Mouse (Mus musculus) natural killer cell, adult 2 months (primary cell): ENCODE data around the gene Adh6b.
A peak's percentile ranks its signal among the peaks of the same experiment; 100 is the strongest.

ENCODE experiments used
- DNase-seq, 2 experiments: peaks; one replicate each; pipeline ENCODE4 v3.0.0; 2022; ENCODE audit warnings: low spot score in 2 of 2

The Adh6b gene

GRCm38 (mm10) chr3:138341471-138341870 lies at the start of gene Adh6b:
Gene Adh6b (plus strand): TSS chr3:138341775.
- no peak for DNase-seq

GRCm38 (mm10) chr3:138293298-138293895 lies 48.2 kb upstream of the Adh6b start:
- no peak for DNase-seq

GRCm38 (mm10) chr3:138300130-138300529 lies 41.4 kb upstream of the Adh6b start:
- DNase-seq = no peak

- no peak for DNase-seq
These were observed 38.9 kb upstream of the Adh6b start for GRCm38 (mm10) chr3:138302676-138303075.

GRCm38 (mm10) chr3:138303771-138304488 lies 37.6 kb upstream of the Adh6b start:
- DNase-seq = no peak

- no peak for DNase-seq
These were observed 37.1 kb upstream of the Adh6b start for GRCm38 (mm10) chr3:138304489-138304871.

- DNase-seq = no peak
These were observed 35.9 kb upstream of the Adh6b start for GRCm38 (mm10) chr3:138305486-138306289.

- DNase-seq = no peak
These were observed 35.3 kb upstream of the Adh6b start for GRCm38 (mm10) chr3:138306290-138306683.

- DNase-seq = no peak
These were observed 31.7 kb upstream of the Adh6b start for GRCm38 (mm10) chr3:138309910-138310309.

- no peak for DNase-seq
These were observed 30.6 kb upstream of the Adh6b start for GRCm38 (mm10) chr3:138311015-138311414.

GRCm38 (mm10) chr3:138312965-138313364 lies 28.6 kb upstream of the Adh6b start, which contains the start of gene Adh6a:
Gene Adh6a (plus strand): TSS chr3:138313286.
- no peak for DNase-seq

GRCm38 (mm10) chr3:138316908-138317472 lies 24.6 kb upstream of the Adh6b start:
- no peak for DNase-seq

GRCm38 (mm10) chr3:138325001-138325400 lies 16.6 kb upstream of the Adh6b start:
- DNase-seq = no peak

GRCm38 (mm10) chr3:138325466-138325865 lies 16.1 kb upstream of the Adh6b start:
- no peak for DNase-seq

- no peak for DNase-seq
These were observed 7.7 kb upstream of the Adh6b start for GRCm38 (mm10) chr3:138333910-138334309.

GRCm38 (mm10) chr3:138334320-138334719 lies 7.3 kb upstream of the Adh6b start:
- peak in 1 of 2 experiments; percentile 0 for DNase-seq

GRCm38 (mm10) chr3:138335566-138335965 lies 6.0 kb upstream of the Adh6b start:
- DNase-seq = no peak

GRCm38 (mm10) chr3:138336104-138336754 lies 5.3 kb upstream of the Adh6b start:
- no peak for DNase-seq

GRCm38 (mm10) chr3:138347041-138347440 lies 5.5 kb downstream of the Adh6b start:
- DNase-seq = no peak

GRCm38 (mm10) chr3:138352012-138352809 lies 10.6 kb downstream of the Adh6b start:
- no peak for DNase-seq

GRCm38 (mm10) chr3:138358856-138359255 lies 17.3 kb downstream of the Adh6b start:
- DNase-seq = no peak
